Mouse (Mus musculus) mouse embryonic stem cell (cell line): ENCODE data around the gene Evi2b.

Experiments
- in situ Hi-C, 2 experiments: fragments of 300-500 bp; cut with MboI; formaldehyde crosslinking; loops; 1 replicate in 1 of 2; 3 replicates in 1 of 2; pipeline ENCODE4 v1.14.3; 2019 to 2020; ENCODE audit warnings: low sequenced_read_pairs in 2 of 2, low pct_unique_long_range_greater_than_20kb in 1 of 2, mixed read lengths in 1 of 2; ENCODE audit not compliant: unreplicated experiment in 1 of 2

Gene Evi2b

DNA sequence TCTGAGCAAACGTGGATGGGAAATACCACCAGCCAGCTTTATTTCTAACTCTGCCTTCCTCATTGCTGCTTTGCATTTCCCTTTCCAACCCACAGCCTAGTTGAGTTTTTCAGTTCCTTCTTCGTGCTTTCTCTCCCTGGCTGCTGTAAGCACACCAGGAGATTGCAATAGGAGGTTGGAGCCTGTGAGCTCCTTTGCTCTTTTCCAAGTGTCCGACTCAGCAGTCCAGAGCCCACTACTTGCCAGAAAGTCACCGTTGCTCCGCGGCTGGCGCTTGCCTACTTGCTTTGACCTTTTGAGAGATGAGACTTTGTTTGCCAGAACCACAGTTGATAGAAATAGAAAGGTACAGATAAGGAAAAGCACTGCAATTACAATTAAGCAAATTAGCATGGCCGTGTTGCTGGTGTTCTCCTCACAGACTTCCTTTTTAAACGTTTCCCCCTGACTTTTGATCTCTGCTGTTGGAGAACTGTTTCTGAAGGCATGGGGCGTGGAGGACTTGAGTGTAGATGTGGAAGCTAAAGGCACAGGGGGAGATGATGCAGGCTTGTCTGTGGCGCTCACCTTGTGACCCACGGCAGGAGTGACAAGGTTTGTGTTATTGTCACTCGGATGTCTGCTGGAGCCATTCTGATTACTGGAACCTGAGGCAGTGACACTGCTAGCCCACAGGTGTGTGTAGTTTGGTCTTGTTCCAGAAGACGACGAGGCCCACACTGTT lies 3.6 kb upstream of the Evi2b start:
- in situ Hi-C loops: no loop called here

GRCm38 (mm10) chr11:79526549-79526948 lies 3.0 kb upstream of the Evi2b start:
- in situ Hi-C loops: no loop called here

- in situ Hi-C loops: no loop called here
Measured at GRCm38 (mm10) chr11:79524310-79524575, 681 bp upstream of the Evi2b start.

- in situ Hi-C loops: no loop called here
Measured at GRCm38 (mm10) chr11:79522944-79523343, 618 bp downstream of the Evi2b start.

GRCm38 (mm10) chr11:79521930-79522329 lies 1.6 kb downstream of the Evi2b start:
- in situ Hi-C loops: no loop called here

DNA sequence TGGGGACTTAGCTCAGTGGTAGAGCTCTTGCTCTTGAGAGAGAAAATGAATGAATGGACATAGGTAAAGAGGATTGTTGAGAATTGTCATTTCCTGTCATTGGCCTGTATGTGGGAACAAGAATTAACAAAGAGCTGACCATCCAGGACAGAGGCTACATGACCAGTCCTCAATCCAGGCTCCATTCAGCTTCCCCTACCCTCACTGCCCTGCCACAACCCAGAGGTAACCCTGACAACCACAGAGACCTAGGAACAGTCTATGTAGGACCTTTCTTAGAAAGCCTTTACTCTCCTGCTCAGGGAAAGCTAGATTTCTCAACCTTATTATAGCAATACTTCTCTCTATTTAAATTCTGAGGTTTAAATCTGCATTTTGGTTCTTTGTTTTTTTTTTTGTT lies 2.8 kb downstream of the Evi2b start:
- in situ Hi-C loops: no loop called here

DNA sequence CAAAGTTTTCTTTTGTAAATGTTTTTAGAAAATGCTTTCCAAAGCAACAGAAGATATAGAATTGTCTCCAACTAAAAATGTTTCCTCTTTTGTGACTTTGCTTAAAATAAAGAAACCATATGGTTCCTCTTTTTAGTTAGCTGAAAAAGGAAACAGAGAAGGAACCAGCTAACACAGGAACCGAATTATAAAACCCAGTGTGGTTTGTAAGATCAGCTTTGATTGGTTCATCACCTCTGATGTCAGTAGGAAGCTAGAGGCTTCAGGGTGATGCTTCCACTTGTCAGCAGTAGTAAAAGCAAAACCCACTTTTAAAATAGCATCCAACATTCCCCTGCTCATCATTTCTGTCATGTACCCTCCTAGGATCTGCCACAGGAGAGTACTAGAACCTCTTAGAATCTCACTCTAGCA lies 3.7 kb downstream of the Evi2b start:
- in situ Hi-C loops: no loop called here

DNA sequence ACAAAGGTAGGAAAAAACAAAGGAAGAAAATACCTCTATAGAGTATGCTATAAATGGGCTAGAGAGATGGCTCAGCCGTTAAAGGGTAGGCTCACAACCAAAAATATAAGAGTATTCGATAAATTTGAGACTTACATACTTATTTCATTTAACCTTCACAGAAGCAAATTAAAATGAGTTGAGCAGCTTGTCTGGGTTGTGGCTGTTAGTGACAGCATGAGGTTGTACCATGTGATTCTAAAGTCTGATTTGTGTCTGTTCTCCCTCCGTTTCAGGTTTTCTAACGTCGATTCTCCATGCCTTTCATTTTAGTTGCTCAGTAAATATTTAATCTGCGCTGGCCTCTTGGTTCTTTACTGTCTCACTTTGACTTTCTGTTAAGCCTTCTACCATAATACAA lies 4.3 kb downstream of the Evi2b start:
- in situ Hi-C loops: no loop called here

DNA sequence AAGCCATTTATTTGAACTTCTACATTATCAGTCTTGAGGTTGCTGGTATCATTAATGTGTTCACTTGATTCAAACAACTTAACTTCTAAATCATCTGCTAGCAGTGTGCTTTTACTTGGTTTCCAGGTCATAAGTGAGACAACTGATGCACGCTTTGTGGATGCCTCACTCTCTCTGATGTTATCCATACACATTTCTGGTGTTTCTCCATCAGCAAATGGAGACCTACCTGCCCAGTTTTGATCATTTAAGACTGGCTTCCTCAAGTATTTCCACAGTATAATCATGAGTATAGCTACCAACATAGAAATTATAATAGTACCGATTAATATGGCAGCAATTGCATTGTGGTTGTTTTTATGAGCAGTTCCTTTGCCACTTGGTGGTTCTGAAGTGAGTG lies 7.8 kb downstream of the Evi2b start:
- in situ Hi-C loops: no loop called here

- in situ Hi-C loops: no loop called here
Measured at GRCm38 (mm10) chr11:79515331-79515730, 8.2 kb downstream of the Evi2b start.

DNA sequence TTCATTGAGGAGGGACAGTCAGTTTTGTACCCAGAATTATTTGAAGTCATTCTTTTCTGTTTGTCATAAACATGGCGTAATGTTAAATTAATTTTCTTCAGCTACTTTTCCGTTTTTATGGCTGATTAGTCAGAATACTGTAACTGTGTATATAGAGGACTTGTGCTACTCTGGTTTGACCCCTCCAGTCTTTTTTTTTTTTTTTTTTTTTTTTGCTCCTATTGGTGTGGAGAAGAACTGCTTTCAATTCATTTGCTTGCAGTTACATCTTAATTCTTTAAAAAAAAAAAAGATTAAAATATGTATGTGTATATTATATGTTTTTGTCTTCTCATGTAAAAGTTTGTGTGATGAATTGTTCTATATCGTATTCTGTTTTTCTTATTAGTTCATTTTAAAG lies 11.6 kb downstream of the Evi2b start:
- in situ Hi-C loops: no loop called here

- in situ Hi-C loops: no loop called here
Measured at GRCm38 (mm10) chr11:79504506-79504905, 19.1 kb downstream of the Evi2b start.

DNA sequence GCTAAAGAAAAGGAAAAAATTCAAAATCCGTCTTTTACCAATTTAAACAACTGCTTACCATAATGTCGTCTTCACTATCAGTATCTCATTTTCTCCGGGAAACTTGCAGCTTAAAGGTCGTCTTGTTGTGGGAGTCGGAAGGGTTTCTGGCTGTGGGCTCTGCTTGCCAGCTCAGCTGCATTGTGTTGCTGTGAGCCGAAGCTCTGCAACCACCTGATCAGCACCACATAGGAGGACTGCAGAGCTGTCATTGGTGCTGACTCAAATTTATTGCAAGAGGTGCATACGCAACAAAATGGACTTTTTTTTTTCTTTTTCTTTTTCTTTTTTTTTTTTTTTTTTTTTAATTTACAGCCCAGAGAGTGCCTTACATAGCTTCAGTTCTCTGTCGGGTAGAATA lies 19.7 kb downstream of the Evi2b start, which contains the start of gene Omg:
Gene Omg (minus strand): TSS at position 240 of the 400 bp plus-strand sequence.
- in situ Hi-C loops: no loop called here

- in situ Hi-C loops: no loop called here
Measured at GRCm38 (mm10) chr11:79502917-79503316, 20.6 kb downstream of the Evi2b start.

DNA sequence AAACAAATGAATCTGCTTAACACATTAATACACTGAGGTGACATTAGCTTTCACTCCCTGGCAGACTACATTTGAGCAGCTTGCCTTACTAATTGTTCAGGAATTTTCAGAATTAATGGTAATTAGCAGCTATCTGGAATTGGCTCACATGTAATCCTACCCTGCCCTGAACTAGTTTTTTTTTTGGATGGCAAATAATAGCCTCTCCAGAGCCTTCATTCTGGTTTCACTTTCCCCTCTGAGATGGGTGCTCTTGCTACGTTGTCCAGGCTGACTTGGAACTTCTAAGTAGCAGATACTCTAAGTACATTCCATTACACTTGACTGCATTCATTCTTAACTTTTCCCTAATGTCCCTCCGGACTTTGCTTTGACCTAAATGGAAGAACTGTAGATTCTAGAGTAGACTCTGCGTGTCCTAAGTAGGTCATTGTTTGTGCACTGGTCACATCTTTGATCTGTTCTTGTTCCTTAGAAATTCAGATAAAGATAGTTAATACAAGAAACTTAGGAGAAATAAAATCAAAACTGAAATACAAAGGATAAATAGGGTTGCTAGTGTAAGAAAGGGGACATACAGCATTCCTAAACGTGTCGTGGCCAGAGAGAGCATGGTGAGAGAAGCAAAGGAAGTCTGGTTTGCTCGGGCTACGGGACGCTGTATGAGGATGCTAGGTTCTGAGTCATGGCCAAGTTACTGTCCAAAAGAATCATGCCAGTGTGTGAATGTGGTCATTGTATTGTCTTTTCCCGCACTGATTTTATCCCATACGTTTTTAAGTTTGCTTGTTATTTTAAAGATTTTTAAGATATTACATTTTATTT lies 28.4 kb downstream of the Evi2b start:
- in situ Hi-C loops: no loop called here

DNA sequence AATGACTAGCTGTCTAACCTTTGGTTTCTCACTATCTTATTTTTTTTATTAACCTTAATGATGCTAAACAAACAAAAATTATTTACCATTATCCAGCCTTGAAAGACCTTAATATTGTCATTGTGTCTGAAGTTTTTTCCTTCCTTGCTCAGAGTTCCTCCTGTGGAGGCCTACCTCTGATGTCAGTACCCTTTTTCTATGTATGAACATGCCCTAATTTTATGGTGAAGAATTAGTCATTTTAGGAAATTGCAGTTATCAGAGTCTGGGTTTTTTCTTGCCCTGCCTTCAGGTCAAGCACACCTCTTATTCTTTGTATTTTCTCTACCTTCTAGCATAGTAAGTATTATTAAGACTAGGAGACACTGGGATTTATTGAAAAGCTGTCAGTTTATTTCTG lies 38.8 kb downstream of the Evi2b start:
- in situ Hi-C loops: no loop called here

DNA sequence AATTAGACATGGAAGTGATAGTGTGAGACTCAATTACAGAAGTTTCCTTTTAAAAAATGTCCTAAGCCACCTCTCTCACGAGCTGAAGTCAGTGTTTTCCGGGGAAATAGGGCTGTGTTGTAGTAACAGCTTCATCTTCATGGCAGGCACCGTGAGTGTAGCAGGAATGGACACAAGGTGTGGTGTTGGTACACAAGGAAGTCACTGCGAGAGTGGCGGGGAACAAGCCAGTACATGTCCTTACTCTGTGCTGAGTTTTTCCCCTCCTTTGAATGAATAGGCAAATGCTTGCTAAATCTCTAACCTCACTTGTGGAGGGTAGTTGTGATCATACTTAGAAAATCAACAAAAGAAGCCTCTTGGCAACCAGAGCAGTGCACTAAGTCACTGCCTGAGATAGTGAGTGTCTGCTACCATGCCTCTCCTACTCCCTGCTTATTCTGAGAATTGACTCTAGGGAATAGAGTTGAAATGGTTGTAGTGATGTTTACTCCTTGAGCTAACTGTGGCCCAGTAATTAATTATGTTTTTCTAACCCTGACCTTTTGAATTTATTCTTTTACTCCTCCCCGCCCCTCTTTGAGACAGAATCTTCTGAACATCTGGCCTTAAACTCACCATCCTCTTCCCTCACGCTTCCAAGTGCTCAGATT lies 39.6 kb downstream of the Evi2b start:
- in situ Hi-C loops: no loop called here

GRCm38 (mm10) chr11:79483392-79483791 lies 40.2 kb downstream of the Evi2b start:
- in situ Hi-C loops: no loop called here

GRCm38 (mm10) chr11:79468097-79468496 lies 55.5 kb downstream of the Evi2b start:
- in situ Hi-C loops: no loop called here
